Mouse (Mus musculus) liver, embryonic 14.5 days (tissue): Measurements from ENCODE around the gene Rab6a. TPM values are rescaled to one million over a fixed set of nuclear protein-coding genes. Genes with fewer than 3 reads are reported as not detected.

Source experiments
- ATAC-seq: fragments of 200-750 bp; cut with Nextera tagmentation; 2 replicates; pipeline ENCODE4 v1.8.0; 2017; ENCODE audit warnings: moderate number of reproducible peaks, mild to moderate bottlenecking, moderate library complexity; ENCODE audit not compliant: insufficient read depth
- DNase-seq, 3 experiments: peaks; one replicate each; pipeline ENCODE4 v3.0.0-alpha.2; 2012 to 2013; ENCODE audit warnings: low read depth in 3 of 3, low spot score in 3 of 3
- H3K27ac ChIP-seq: fragments of 300-500 bp; sonication (generic); 2 replicates; pipeline ENCODE4 v1.5.1; 2014; ENCODE audit warnings: moderate library complexity, mild to moderate bottlenecking, control low read depth, inconsistent platforms
- H3K27me3 ChIP-seq: fragments of 300-500 bp; sonication (generic); 2 replicates; pipeline ENCODE4 v1.6.1; 2014; ENCODE audit warnings: mild to moderate bottlenecking, low read length, moderate library complexity; ENCODE audit not compliant: control insufficient read depth, insufficient read depth
- H3K36me3 ChIP-seq: fragments of 300-500 bp; sonication (generic); replicated peaks from 2 replicates; pipeline ENCODE4 v1.6.1; 2014; ENCODE audit warnings: low read depth; ENCODE audit not compliant: control insufficient read depth, insufficient read depth
- H3K4me1 ChIP-seq, 2 experiments: fragments of 200-500 bp in 1 of 2; fragments of 300-500 bp in 1 of 2; sonication (generic) in 1 of 2; replicated peaks; 2 replicates each; pipeline ENCODE4 v1.6.1; 2012 to 2014; ENCODE audit warnings: antibody characterized with exemption in 1 of 2, inconsistent platforms in 1 of 2, low read length in 1 of 2; ENCODE audit not compliant: control insufficient read depth in 2 of 2, insufficient read depth in 2 of 2
- H3K4me2 ChIP-seq: fragments of 300-500 bp; sonication (generic); 2 replicates; pipeline ENCODE4 v1.6.1; 2014; ENCODE audit warnings: low read depth, mild to moderate bottlenecking, control low read depth, moderate library complexity
- H3K4me3 ChIP-seq, 2 experiments: fragments of 200-500 bp in 1 of 2; fragments of 300-500 bp in 1 of 2; sonication (generic) in 1 of 2; 2 replicates each; pipeline ENCODE4 v1.5.1; 2012 to 2014; ENCODE audit warnings: low read depth in 2 of 2, low read length in 2 of 2, mild to moderate bottlenecking in 2 of 2, control low read depth in 1 of 2, inconsistent platforms in 1 of 2, moderate library complexity in 1 of 2; ENCODE audit not compliant: insufficient read depth in 1 of 2
- H3K9ac ChIP-seq: fragments of 300-500 bp; sonication (generic); replicated peaks from 2 replicates; pipeline ENCODE4 v1.6.1; 2014; ENCODE audit warnings: mild to moderate bottlenecking, control low read depth, moderate library complexity
- H3K9me3 ChIP-seq: fragments of 300-500 bp; sonication (generic); 2 replicates; pipeline ENCODE4 v1.6.1; 2016; ENCODE audit warnings: low read length, mixed read lengths; ENCODE audit not compliant: control insufficient read depth
- CTCF ChIP-seq: IDR thresholded peaks from 2 replicates; pipeline ENCODE4 v1.5.1; 2016; ENCODE audit warnings: antibody characterized with exemption, low read depth, control low read depth
- EP300 ChIP-seq: IDR thresholded peaks from 2 replicates; pipeline ENCODE4 v1.6.1; 2016; ENCODE audit warnings: antibody characterized with exemption, low read depth
- WGBS: fragments of 180-500 bp; shearing (Covaris S2); extraction: QIAGEN DNeasy Blood & Tissue Kit; methylation state at CpG from one replicate; pipeline ENCODE4 v1.1.7; 2014; ENCODE audit not compliant: insufficient replicate concordance; 5-methylcytosine and 5-hydroxymethylcytosine counted together
- polyA plus RNA-seq, 2 experiments: library from polyadenylated mRNA; depleted of rRNA in 1 of 2; stranded (reverse) in 1 of 2; unstranded in 1 of 2; fragments of >200 nt; fragmentation: Nextera tagmentation in 1 of 2; extraction: Ambion mirVana in 1 of 2; gene quantifications; 2 replicates each; pipeline versions ENCODE4 v1.2.1 to v1.2.3; 2012 to 2014

Rab6a gene
- polyA plus RNA-seq, 2 experiments, result 24.3 to 39.8 TPM

- Histone ChIP-seq H3K36me3 (no peaks in the 10 kb centered on the region; the same call in 1 of the 2 replicates), H3K27me3 (no peaks in the 10 kb centered on the region), H3K4me3 (no peak overlapping the region), H3K9ac (peak overlapping the region; percentile 19), H3K9me3 (no peaks in the 10 kb centered on the region), H3K27ac (peak overlapping the region; percentile 78), H3K4me1 (peaks cover 26 to 35% of the 10 kb centered on the region in 2 experiments), H3K4me2 (peak overlapping the region; percentile 56)
- no peak for TF ChIP-seq CTCF
- peak; percentile 79 for TF ChIP-seq EP300
- ATAC-seq (peak; percentile 90), DNase-seq (peak; percentile 58 to 61 (median 59))
- WGBS, result 33% methylated on average over 3 of the region's 3 CpGs
Observed at GRCm38 (mm10) chr7:100570930-100571715, 36.1 kb upstream of the Rab6a start.

GRCm38 (mm10) chr7:100572061-100572460 lies 35.1 kb upstream of the Rab6a start:
- DNase-seq (no peak), ATAC-seq (no peak)
- WGBS, result 77% methylated on average over 4 of the region's 4 CpGs
- Histone ChIP-seq H3K36me3 (no peaks in the 10 kb centered on the region; the same call in 1 of the 2 replicates), H3K4me3 (no peak overlapping the region), H3K27ac (peak overlapping the region; percentile 78), H3K4me2 (no peak overlapping the region), H3K4me1 (peaks cover 26 to 32% of the 10 kb centered on the region in 2 experiments), H3K27me3 (no peaks in the 10 kb centered on the region), H3K9me3 (no peaks in the 10 kb centered on the region), H3K9ac (peak overlapping the region; percentile 19; the same call in 1 of the 2 replicates)
- TF ChIP-seq CTCF (no peak), EP300 (no peak)

- H3K27ac ChIP-seq, result peak overlapping the region; percentile 78
- H3K36me3 ChIP-seq, result no peaks in the 10 kb centered on the region; the same call in 1 of the 2 replicates
- no peak overlapping the region for H3K9ac ChIP-seq
- H3K4me2 ChIP-seq, result no peak overlapping the region
- H3K4me3 ChIP-seq, result no peak overlapping the region
- no peaks in the 10 kb centered on the region for H3K9me3 ChIP-seq
- no peak for TF ChIP-seq CTCF
- no peak for TF ChIP-seq EP300
- WGBS, result 83% methylated on average over 4 of the region's 4 CpGs
- peaks cover 26 to 32% of the 10 kb centered on the region in 2 experiments for H3K4me1 ChIP-seq
- no peak for ATAC-seq
- no peak for DNase-seq
- H3K27me3 ChIP-seq, result no peaks in the 10 kb centered on the region
Observed at GRCm38 (mm10) chr7:100572704-100573103, 34.5 kb upstream of the Rab6a start.

- Histone ChIP-seq H3K36me3 (no peaks in the 10 kb centered on the region; the same call in 1 of the 2 replicates), H3K4me2 (no peak overlapping the region), H3K27me3 (no peaks in the 10 kb centered on the region), H3K9me3 (no peaks in the 10 kb centered on the region), H3K4me1 (peaks cover 12 to 14% of the 10 kb centered on the region in 2 experiments), H3K9ac (no peak overlapping the region), H3K27ac (no peak overlapping the region; the same call in 1 of the 2 replicates), H3K4me3 (no peak overlapping the region)
- no peak for ATAC-seq
- 74% methylated on average over 2 of the region's 2 CpGs for WGBS
- TF ChIP-seq EP300, result no peak
- TF ChIP-seq CTCF, result no peak
- no peak for DNase-seq
Observed at GRCm38 (mm10) chr7:100578794-100579193, 28.4 kb upstream of the Rab6a start.

- H3K4me3 ChIP-seq, result peak overlapping the region; percentile 7 to 74; a peak in 3 of 4 replicates
- ATAC-seq (no peak), DNase-seq (no peak)
- H3K27ac ChIP-seq, result no peak overlapping the region
- 34% methylated on average over 7 of the region's 7 CpGs for WGBS
- H3K4me1 ChIP-seq, result peaks cover 12 to 14% of the 10 kb centered on the region in 2 experiments
- TF ChIP-seq CTCF, result no peak
- no peak for TF ChIP-seq EP300
- H3K36me3 ChIP-seq, result no peaks in the 10 kb centered on the region
- H3K9ac ChIP-seq, result peak overlapping the region; percentile 82
- H3K4me2 ChIP-seq, result peak overlapping the region; percentile 84
- no peaks in the 10 kb centered on the region for H3K27me3 ChIP-seq
- H3K9me3 ChIP-seq, result no peaks in the 10 kb centered on the region
Observed at GRCm38 (mm10) chr7:100582235-100582634, 25.0 kb upstream of the Rab6a start.
